Mouse (Mus musculus): Measurements from ENCODE around the gene Htr2a.

GRCm38 (mm10) chr14:74672137-74673019, 31.7 kb downstream of the Htr2a start:
- no peak for TF ChIP-seq CTCF (IDR thresholded peaks at IDR 0.05; ENCODE audit: control insufficient read depth, insufficient read depth, low read length)
- no peak for TF ChIP-seq POLR2A (IDR thresholded peaks at IDR 0.05; ENCODE audit: borderline replicate concordance, control insufficient read depth, low read depth, low read length)
